Mouse (Mus musculus) limb, embryonic 11.5 days (tissue): Measurements from ENCODE around the gene Syndig1. TPM values are rescaled to one million over a fixed set of nuclear protein-coding genes. Genes with fewer than 3 reads are reported as not detected.

Experiments
- ATAC-seq: fragments of 200-750 bp; cut with Nextera tagmentation; 2 replicates; pipeline ENCODE4 v1.8.0; 2017; ENCODE audit warnings: low read depth; ENCODE audit not compliant: insufficient number of reproducible peaks, low FRiP score, low TSS enrichment
- DNase-seq: peaks from one replicate; pipeline ENCODE4 v3.0.0-alpha.2; 2015; ENCODE audit warnings: low spot score
- H3K27ac ChIP-seq: fragments of 300-500 bp; sonication (generic); replicated peaks from 2 replicates; pipeline ENCODE4 v1.5.1; 2014; ENCODE audit warnings: low read depth, mild to moderate bottlenecking, low read length
- H3K27me3 ChIP-seq: fragments of 300-500 bp; sonication (generic); 2 replicates; pipeline ENCODE4 v1.6.1; 2014; ENCODE audit warnings: mild to moderate bottlenecking, low read length, mixed read lengths; ENCODE audit not compliant: control insufficient read depth, insufficient read depth
- H3K36me3 ChIP-seq: fragments of 300-500 bp; sonication (generic); 2 replicates; pipeline ENCODE4 v1.6.1; 2014; ENCODE audit warnings: mild to moderate bottlenecking, low read length, moderate library complexity, mixed read lengths; ENCODE audit not compliant: control insufficient read depth, insufficient read depth
- H3K4me1 ChIP-seq: fragments of 300-500 bp; sonication (generic); 2 replicates; pipeline ENCODE4 v1.6.1; 2014; ENCODE audit warnings: low read length, mixed read lengths; ENCODE audit not compliant: control insufficient read depth, insufficient read depth
- H3K4me2 ChIP-seq: fragments of 300-500 bp; sonication (generic); 2 replicates; pipeline ENCODE4 v1.6.1; 2014; ENCODE audit warnings: low read depth, mild to moderate bottlenecking, moderate library complexity; ENCODE audit not compliant: severe bottlenecking
- H3K4me3 ChIP-seq: fragments of 300-500 bp; sonication (generic); 2 replicates; pipeline ENCODE4 v1.5.1; 2014; ENCODE audit warnings: low read depth, low read length
- H3K9ac ChIP-seq: fragments of 300-500 bp; sonication (generic); 2 replicates; pipeline ENCODE4 v1.6.1; 2014; ENCODE audit warnings: mild to moderate bottlenecking, low read length
- H3K9me3 ChIP-seq: fragments of 300-500 bp; sonication (generic); 2 replicates; pipeline ENCODE4 v1.6.1; 2016; ENCODE audit warnings: low read length; ENCODE audit not compliant: control insufficient read depth
- WGBS: fragments of 180-500 bp; shearing (Covaris S2); extraction: QIAGEN DNeasy Blood & Tissue Kit; methylation state at CpG from one replicate; pipeline ENCODE4 v1.1.7; 2014; 5-methylcytosine and 5-hydroxymethylcytosine counted together
- polyA plus RNA-seq: library from polyadenylated mRNA; unstranded; fragments of >200 nt; fragmentation: Nextera tagmentation; extraction: Ambion mirVana; gene quantifications from 2 replicates; pipeline ENCODE4 v1.2.1, GENCODE M21; 2014

Gene Syndig1
- 1.4 and 2.1 TPM in 2 replicates for polyA plus RNA-seq

- no peak within 1 kb of the TSS; the same call in 1 of the 2 replicates for H3K9ac ChIP-seq
Measured at GRCm38 (mm10) chr2:149828911-149829310, at the start of gene Syndig1. Gene Syndig1, plus strand, starts transcription at chr2:149829211.

GRCm38 (mm10) chr2:149798613-149799012 lies 30.4 kb upstream of the Syndig1 start:
- ATAC-seq (peak; percentile 77; the same call in 1 of the 2 replicates), DNase-seq (no peak)
- no peaks in the 10 kb centered on the region for H3K9me3 ChIP-seq
- no peaks in the 10 kb centered on the region for H3K4me1 ChIP-seq
- 44% methylated on average over 3 of the region's 3 CpGs for whole genome bisulfite sequencing
- H3K4me3 ChIP-seq: no peak overlapping the region
- no peaks in the 10 kb centered on the region for H3K27me3 ChIP-seq
- H3K36me3 ChIP-seq: no peaks in the 10 kb centered on the region
- H3K9ac ChIP-seq: no peak overlapping the region
- no peak overlapping the region for H3K4me2 ChIP-seq
- H3K27ac ChIP-seq: no peak overlapping the region

More at GRCm38 (mm10) chr2:149828911-149829310, at the start of gene Syndig1:
- Histone ChIP-seq H3K27ac (no peak within 1 kb of the TSS), H3K4me1 (0 out of 2 replicates have a peak, but pooled peaks cover 2% of the 10 kb centered on the region), H3K9me3 (no peaks in the 10 kb centered on the region), H3K4me3 (peak within 1 kb of the TSS; percentile 54), H3K27me3 (peaks cover 37% of the 10 kb centered on the region), H3K4me2 (peak within 1 kb of the TSS; percentile 95), H3K36me3 (no peaks in the 10 kb centered on the region)
- no peak for ATAC-seq
- DNase-seq: no peak
- WGBS: 79% methylated on average over 2 of the region's 2 CpGs

GRCm38 (mm10) chr2:149804599-149805140 lies 24.3 kb upstream of the Syndig1 start:
- 85% methylated on average over 3 of the region's 3 CpGs for WGBS
- no peak overlapping the region for H3K4me2 ChIP-seq
- DNase-seq: no peak

GRCm38 (mm10) chr2:149805256-149805655 lies 23.8 kb upstream of the Syndig1 start:
- no peak overlapping the region for H3K4me3 ChIP-seq
- H3K4me2 ChIP-seq: no peak overlapping the region
- no peaks in the 10 kb centered on the region for H3K4me1 ChIP-seq
- no peaks in the 10 kb centered on the region for H3K27me3 ChIP-seq
- no peak overlapping the region for H3K27ac ChIP-seq
- no peak overlapping the region for H3K9ac ChIP-seq
- ATAC-seq: no peak
- no peaks in the 10 kb centered on the region for H3K9me3 ChIP-seq
- WGBS: 95% methylated on average over 2 of the region's 2 CpGs
- H3K36me3 ChIP-seq: no peaks in the 10 kb centered on the region
- DNase-seq: no peak

More at GRCm38 (mm10) chr2:149804599-149805140, 24.3 kb upstream of the Syndig1 start:
- no peaks in the 10 kb centered on the region for H3K36me3 ChIP-seq
- H3K9ac ChIP-seq: no peak overlapping the region
- no peaks in the 10 kb centered on the region for H3K9me3 ChIP-seq
- H3K4me3 ChIP-seq: no peak overlapping the region
- no peaks in the 10 kb centered on the region for H3K27me3 ChIP-seq
- no peak overlapping the region for H3K27ac ChIP-seq
- H3K4me1 ChIP-seq: no peaks in the 10 kb centered on the region
- no peak for ATAC-seq

- H3K27me3 ChIP-seq: no peaks in the 10 kb centered on the region
- 80% methylated on average over 2 of the region's 2 CpGs for WGBS
- no peaks in the 10 kb centered on the region for H3K4me1 ChIP-seq
Measured at GRCm38 (mm10) chr2:149812899-149813298, 16.1 kb upstream of the Syndig1 start.

GRCm38 (mm10) chr2:149818395-149818794 lies 10.6 kb upstream of the Syndig1 start:
- DNase-seq (no peak), ATAC-seq (no peak)
- 59% methylated on average over 3 of the region's 3 CpGs for WGBS
- Histone ChIP-seq H3K9ac (no peak overlapping the region), H3K4me3 (no peak overlapping the region), H3K4me2 (no peak overlapping the region), H3K4me1 (no peaks in the 10 kb centered on the region), H3K27ac (no peak overlapping the region), H3K36me3 (no peaks in the 10 kb centered on the region), H3K27me3 (no peaks in the 10 kb centered on the region), H3K9me3 (no peaks in the 10 kb centered on the region)

More at GRCm38 (mm10) chr2:149812899-149813298, 16.1 kb upstream of the Syndig1 start:
- Histone ChIP-seq H3K9me3 (no peaks in the 10 kb centered on the region), H3K4me2 (no peak overlapping the region), H3K9ac (no peak overlapping the region), H3K36me3 (no peaks in the 10 kb centered on the region), H3K27ac (no peak overlapping the region), H3K4me3 (no peak overlapping the region)
- ATAC-seq (no peak), DNase-seq (no peak)

- no peak overlapping the region for H3K9ac ChIP-seq
- H3K4me3 ChIP-seq: no peak overlapping the region
- H3K4me2 ChIP-seq: no peak overlapping the region
- WGBS: 91% methylated on average over 3 of the region's 3 CpGs
- DNase-seq (no peak), ATAC-seq (no peak)
- no peak overlapping the region for H3K27ac ChIP-seq
- H3K36me3 ChIP-seq: no peaks in the 10 kb centered on the region
- H3K9me3 ChIP-seq: no peaks in the 10 kb centered on the region
- H3K27me3 ChIP-seq: no peaks in the 10 kb centered on the region
- no peaks in the 10 kb centered on the region for H3K4me1 ChIP-seq
Measured at GRCm38 (mm10) chr2:149819751-149820150, 9.3 kb upstream of the Syndig1 start.

- no peak overlapping the region for H3K4me3 ChIP-seq
- ATAC-seq: no peak
- H3K27ac ChIP-seq: no peak overlapping the region
- H3K4me2 ChIP-seq: no peak overlapping the region
- no peak overlapping the region for H3K9ac ChIP-seq
- DNase-seq: no peak
- H3K36me3 ChIP-seq: no peaks in the 10 kb centered on the region
- H3K27me3 ChIP-seq: no peaks in the 10 kb centered on the region
- whole genome bisulfite sequencing: 33% methylated on average over 2 of the region's 2 CpGs
- no peaks in the 10 kb centered on the region for H3K4me1 ChIP-seq
- no peaks in the 10 kb centered on the region for H3K9me3 ChIP-seq
Measured at GRCm38 (mm10) chr2:149820201-149820600, 8.8 kb upstream of the Syndig1 start.
